Mouse (Mus musculus): ENCODE results near the gene Zfp358. TPM values are rescaled to one million over a fixed set of nuclear protein-coding genes. Genes with fewer than 3 reads are reported as not detected.
A peak's percentile ranks its signal among the peaks of the same experiment; 100 is the strongest.

Gene Zfp358
- total RNA-seq, 2 experiments from 2014 or later, result 27.7 to 29.0 TPM

DNA sequence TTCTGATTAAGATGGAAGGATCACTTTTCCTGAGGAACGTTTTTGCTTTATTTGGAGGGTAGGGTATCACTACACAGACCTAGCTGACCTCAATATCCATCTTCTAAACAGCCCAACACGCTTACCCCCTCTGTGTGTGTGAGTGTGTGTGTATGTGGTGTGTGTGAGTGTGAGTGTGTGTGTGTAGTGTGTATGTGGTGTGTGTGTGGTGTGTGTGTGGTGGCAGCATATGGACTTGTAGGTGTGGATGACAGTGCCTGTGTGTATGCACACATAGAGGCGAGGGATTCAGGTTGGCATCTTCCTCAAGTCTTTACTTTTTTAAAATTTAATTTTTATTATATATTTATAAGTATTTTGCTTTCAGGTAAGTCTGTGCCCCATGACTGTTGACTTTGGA is 5.6 kb downstream of the Zfp358 start:
- no peak for DNase-seq (ENCODE audit: low spot score in 2 of 2)

DNA sequence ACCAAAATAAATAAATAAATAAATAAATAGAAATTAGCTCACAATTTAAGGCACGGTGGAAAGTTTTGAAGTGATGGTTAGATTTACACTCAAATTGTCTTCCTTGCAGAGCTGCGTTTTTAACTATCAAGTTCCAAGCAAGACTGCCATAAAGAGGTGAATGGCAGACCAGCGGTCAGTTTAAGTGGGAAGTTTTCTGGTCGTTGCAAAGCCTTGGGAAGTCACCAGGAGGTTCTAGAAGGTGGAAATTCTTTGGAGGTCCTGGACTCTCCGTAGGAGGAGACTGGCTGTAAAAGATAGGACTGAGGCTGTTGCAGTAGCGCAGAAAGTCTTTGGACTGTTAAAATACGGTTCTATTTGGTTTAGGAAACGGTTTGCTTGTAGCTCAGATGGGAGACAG is 6.8 kb downstream of the Zfp358 start:
- no peak for DNase-seq (ENCODE audit: low spot score in 2 of 2)

DNA sequence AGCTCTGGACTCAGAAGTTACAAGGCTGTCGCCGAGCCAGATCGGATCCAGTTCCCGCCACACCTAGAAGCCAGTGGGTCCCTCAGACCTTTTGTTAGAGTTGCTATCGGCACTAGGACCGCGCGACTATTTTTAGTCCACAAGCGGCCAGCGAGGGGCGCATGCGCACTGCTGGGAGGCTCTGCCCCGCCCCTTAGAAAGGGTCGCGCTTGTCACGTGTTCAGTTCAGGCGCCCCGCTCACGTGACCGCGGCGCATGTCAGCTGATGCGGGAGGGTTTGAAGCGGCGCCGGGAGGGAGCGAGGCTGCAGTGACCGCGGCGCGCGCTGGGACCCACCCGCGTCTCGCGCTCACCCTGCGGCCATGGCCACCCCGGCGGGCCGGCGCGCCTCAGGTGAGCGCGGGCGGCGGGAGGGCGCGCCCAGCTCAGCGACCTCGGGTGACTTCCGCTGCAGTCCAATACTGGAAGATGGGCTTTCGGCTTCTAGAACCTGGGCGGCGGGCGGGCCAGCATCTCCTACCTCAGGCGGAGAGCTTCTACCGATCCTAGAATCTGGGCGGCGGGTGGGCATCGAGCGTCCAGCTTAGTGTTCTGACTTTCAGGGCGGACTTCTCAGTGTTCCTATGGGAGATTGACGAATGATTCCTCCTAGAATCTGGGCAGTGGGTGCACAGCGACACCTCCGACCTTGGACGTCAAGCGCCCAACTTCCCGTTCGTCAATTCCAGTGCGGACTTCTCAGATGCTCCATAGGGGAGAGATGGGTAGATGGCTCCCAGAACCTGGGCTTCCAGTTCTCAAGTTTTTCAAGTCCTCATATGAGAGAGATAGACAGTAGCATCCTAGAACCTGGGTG is 7.5 kb downstream of the Zfp358 start, which contains the start of gene Mcoln1:
Gene Mcoln1 (plus strand): TSS at position 223 of the 856 bp plus-strand sequence.
- peak; percentile 97 to 99 for DNase-seq (ENCODE audit: low spot score in 2 of 2)

DNA sequence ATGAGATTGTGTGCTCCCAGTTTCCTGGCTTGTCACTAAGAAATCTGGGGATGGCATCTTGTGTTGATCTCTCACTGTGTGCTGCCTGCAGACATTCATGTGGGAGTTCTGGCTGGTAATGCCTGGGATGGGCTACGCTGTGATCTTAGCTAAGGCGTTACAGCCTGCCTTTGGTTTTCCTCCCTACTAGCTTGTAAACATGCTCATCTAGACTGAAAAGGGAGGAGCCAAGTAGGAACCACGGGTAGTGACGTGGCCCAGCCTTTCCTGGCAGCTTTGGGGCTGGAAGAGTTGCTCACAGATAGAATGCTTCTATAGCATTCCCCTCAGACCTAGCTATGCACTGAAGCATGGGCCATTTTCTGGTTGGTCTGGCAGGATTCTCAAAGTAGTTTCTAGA is 9.3 kb downstream of the Zfp358 start:
- DNase-seq (ENCODE audit: low spot score in 2 of 2), result no peak

DNA sequence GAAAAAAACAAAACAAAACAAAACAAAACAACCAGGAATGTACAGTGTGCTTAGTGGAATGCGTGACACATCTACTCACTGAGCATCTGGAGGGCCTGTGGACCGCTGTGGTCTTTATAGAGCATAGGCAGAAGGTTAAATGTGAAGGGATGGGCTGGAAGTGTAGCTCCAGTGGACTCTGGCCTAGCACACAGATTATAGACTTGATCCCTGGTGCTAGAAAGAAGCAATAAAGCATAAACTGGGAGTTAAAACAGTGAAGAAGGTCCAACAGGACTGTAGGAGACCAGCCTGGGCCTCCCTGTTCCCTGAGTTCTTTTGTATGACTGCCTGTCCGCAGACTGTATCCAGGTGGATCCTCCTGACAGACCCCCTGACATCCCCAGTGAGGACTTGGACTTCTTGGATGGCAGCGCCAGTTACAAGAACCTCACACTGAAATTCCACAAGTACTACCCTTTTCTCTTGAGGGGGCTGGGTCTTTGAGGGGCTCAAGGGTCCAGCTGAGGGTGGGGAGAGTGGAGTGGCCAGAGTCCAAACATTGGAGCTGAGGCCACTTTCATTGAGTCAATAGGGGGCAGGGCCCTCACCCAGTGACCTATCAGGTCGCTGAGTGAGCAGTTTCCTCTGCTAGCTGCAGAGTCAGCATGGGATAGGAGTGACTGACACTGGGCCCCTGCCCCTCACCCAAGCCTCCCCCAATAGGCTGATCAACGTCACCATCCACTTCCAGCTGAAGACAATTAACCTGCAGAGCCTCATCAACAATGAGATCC is 15.2 kb downstream of the Zfp358 start:
- DNase-seq (ENCODE audit: low spot score in 2 of 2), result no peak

DNA sequence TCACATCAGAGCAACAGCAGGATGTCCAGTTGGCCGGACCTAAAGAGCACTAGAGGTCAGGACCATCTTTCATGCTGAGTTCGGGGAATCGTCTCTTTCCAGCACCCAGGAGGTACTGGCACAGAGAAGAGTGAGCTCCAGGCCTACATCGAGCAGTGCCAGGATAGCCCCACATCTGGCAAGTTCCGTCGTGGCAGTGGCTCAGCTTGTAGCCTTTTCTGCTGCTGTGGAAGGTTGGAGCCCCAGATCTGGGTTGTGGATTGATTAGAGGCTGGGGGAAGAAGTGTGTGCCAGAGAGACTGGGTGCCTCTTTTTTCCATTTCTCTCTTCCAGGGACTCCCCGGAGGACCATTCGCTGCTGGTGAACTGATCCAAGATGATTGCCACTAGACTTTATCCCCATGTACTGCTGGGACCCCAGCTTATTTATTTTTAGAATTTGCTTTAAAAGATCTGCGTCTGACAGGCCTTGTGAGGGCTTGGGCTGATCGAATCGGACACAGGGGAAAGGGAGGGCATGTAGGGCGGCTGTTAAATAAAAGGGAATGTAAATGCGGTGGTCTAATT is 21.8 kb downstream of the Zfp358 start:
- no peak for DNase-seq (ENCODE audit: low spot score in 2 of 2)

DNA sequence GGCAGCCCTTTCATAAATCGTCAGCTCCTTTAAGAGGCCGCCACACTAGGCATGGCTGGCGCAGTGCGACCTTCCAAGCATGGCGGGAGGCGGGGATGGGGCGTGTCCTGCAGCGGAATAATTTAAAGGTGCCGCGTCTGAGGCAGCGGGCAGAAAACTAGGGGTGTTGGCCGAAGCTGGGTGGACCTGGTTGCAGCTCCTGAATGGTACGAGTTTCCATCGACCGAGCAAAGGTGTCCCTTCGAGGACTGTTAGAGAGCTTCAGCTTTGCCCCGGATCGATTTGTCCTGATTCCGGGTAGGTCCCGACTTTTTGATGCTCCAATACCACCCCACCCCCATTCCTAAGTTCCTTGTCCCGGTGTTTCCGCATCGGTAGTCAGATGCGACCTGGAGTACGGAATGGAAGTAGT is 22.3 kb downstream of the Zfp358 start, which contains the start of gene Pnpla6:
Gene Pnpla6 (plus strand): TSS at position 125 of the 412 bp plus-strand sequence.
- peak; percentile 84 to 89 for DNase-seq (ENCODE audit: low spot score in 2 of 2)

DNA sequence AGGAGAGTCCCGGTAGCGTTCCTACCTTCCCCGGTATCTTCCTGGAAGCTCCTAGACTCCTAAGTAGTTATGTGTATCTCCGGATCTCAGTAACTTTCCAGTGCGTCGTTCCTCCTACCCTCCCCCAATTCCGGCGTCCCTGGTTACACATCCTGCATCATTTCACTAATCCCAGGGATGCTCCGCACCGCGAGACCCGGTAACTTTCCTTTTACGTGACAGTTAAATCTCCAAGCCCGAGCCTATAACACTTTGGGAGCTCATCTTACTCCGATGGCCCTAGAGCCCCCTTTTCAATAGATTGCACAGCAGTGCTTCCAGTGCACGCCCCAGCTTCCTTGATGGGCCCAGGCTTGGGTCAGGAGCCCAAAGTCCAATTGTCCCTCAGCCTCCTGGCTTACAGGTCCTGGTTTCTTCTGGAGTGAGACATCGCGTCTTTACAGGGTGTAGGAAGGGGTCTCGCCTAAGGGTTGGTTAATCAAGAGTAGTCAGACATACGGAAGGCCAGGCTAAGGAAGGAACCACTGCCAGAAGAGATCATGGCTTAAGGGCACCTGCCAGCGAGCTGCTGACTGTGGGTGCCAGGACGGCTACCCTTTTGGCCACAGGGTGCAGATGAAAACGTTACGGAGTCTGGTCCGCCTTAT is 23.0 kb downstream of the Zfp358 start:
- DNase-seq (ENCODE audit: low spot score in 2 of 2), result peak; percentile 44 to 56

DNA sequence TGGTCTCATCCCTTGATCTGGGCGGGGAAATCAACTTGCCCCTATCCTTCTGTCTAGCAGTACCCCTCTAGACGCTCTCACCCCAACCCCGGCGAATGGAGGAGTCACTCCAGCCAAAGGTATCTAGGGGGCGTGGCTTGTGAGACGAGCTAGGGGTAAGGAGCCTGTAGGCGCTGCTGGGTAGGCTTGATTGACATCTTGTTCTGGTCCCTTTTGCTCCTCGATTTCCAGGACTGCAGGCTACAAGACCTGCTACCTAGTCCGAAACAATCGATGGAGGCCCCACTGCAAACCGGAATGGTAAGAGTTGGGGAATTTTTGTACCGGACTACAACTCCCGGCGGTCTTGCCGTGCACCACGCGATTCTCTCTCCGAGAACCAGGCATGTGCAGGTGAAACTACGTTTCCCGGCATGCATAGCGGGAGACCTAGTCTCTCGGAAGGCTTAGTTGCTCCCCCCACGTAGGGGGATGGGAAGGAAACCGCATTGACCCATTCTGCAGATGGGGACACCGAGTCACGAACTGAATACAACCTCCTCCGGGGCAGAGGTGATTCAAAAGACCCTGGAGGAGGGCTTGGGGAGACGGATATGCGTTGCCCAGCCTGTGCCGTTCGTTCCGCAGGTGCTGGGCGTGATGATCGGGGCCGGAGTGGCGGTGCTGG is 23.6 kb downstream of the Zfp358 start:
- DNase-seq (ENCODE audit: low spot score in 2 of 2), result peak; percentile 92 to 95

DNA sequence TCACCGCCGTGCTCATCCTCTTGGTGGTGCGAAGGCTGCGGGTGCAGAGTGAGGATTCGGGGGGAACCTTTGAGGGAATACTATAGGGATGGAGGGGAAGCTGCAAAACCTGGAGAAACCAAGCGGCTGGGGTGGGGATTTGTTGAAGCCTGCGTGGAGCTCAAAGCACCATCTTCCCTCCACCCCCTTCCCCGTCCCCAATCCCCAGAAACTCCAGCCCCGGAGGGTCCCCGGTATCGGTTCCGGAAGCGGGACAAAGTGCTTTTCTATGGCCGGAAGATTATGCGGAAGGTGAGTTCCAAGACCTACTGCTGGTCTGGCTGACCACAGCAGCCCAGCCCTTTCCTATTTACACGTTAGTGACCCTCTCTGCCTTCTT is 24.2 kb downstream of the Zfp358 start:
- no peak for DNase-seq (ENCODE audit: low spot score in 2 of 2)

DNA sequence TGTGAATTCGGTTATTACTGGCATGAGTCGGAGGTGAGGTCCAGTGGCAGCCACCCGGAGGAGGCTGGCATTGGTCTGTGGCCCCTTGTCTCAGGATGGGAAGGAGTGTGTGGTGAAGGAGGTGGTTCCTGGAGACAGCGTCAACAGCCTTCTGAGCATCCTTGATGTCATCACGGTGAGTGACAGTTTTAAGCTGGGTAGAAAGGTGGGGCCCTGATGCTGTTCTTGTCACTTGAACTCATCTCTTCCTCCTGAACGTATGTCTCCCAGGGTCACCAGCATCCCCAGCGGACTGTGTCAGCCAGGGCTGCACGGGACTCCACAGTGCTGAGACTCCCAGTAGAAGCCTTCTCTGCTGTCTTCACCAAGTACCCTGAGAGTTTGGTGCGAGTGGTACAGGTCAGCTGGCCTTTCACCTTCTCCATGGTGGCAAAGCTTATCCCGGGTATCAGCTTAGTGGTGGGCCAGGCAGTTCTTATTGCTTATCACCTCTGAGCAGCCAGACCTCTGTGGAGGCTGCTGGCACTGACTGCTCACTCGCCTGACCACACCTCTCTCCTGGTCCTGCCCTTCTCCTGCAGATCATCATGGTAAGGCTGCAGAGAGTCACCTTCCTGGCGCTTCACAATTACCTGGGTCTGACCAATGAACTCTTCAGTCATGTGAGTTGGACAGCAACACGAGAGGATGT is 29.2 kb downstream of the Zfp358 start:
- DNase-seq (ENCODE audit: low spot score in 2 of 2), result no peak

DNA sequence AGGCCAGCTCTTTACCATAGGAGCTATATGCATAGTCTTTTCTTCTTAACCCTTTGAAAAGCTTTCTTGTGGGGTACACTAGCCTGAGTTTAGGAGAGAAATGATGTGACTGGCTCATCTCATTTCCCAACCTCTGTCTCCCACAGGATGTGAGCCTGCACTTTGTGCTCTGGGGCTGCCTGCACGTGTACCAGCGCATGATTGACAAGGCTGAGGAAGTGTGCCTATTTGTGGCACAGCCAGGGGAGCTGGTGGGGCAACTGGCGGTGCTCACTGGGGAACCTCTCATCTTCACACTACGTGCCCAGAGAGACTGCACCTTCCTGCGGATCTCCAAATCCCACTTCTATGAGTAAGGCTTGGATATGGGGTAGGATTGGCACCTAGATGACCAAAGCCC is 37.9 kb downstream of the Zfp358 start:
- DNase-seq (ENCODE audit: low spot score in 2 of 2), result no peak

DNA sequence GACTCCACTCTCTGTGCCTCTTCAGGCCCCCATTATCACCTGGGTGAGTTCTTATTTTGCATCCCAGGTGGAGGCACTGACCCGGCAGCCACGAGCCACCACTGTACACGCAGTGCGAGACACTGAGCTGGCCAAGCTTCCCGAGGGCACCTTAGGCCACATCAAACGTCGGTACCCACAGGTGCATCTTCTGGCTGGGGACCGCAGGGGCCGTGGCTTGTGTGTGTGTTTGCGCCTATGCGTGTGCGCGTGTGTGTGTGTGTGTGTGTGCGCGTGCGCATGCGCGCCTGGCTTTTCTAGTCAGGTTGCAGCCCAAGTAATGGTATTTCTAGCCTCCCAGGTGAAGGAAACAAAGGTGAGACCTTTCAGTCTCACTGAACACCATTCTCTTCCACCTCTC is 39.0 kb downstream of the Zfp358 start:
- DNase-seq (ENCODE audit: low spot score in 2 of 2), result no peak

DNA sequence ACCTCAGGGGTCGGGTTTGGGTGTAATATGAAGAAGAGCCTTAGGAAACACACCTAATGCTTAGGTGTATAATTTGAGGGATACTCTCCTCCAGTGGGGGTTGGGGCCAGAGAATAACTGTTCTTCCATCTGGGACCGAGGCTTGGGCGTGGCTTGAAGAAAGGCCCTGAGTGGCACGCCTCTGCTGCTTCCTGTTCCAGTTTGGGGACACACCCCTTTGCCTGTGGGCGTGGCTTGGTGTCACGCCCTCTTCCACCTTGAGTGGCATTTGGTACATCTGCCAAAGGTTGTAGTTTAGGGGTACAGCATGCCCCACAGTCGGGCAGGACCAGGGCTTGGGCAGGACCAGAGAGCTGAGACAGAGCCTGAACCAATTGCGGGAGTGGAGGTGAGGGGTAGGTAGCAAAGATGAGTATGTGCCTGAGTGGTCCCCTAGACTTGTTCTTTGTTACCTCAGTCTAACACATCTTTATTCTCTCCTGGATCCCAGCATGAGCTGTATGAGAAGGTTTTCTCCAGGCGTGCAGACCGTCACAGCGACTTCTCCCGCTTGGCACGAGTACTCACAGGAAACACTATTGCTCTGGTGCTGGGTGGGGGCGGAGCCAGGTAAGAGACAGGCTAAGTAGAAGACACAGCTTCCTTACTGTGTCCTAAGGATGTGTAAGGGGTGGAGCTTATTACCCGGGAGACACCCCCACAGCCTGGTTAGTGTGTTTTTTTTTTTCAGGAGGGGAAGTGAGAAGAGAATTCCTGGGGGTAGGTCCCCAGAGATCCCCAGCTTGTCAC is 43.3 kb downstream of the Zfp358 start:
- DNase-seq (ENCODE audit: low spot score in 2 of 2), result no peak

DNA sequence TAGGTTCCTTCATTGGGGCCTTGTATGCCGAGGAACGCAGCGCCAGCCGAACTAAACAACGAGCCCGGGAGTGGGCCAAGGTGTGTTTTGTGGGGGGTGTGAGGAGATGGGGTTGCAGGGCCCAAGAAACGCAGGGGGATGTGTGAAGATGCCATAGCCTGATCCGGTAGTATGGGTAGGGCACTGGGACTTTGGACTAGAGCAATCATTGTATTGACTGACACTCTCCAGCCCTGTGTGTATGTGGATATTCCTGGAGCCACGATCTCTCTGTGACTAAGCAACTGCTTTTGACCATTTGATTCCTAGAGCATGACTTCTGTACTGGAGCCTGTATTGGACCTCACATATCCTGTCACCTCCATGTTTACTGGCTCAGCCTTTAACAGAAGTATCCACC is 44.0 kb downstream of the Zfp358 start:
- DNase-seq (ENCODE audit: low spot score in 2 of 2), result no peak

DNA sequence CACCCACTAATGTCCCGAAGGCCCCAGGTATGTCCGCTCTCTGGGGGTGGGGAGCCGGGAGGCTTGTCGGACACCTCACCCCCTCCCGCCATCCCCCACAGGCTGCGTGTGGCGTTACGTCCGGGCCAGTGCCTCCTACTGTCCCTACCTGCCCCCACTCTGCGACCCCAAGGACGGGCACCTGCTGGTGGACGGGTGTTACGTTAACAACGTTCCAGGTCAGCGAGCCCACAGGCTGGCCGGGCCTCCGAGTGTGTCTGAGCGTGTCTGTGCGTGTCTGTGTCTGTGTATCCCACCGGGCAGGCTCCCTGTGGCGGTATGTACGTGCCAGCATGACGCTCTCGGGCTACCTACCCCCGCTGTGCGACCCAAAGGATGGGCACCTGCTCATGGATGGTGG is 44.7 kb downstream of the Zfp358 start:
- no peak for DNase-seq (ENCODE audit: low spot score in 2 of 2)

DNA sequence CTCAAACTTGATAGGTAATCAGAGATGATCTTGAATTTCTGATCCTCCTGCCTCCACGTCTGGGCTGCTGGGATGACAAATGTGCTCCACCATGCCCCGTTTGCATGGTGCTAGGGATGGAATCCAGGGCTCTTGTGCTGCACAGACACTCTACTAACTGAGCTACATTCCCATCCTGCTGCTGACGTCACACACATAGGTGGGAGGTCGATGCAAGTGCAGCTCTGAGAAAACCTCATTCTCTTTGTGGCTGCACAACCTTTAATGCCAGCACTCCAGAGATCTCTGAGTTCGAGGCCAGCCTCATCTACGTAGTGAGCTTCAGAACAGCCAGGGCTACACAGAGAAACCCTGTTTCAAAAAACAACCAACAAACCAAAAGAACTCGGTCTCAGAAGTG is 46.2 kb downstream of the Zfp358 start:
- no peak for DNase-seq (ENCODE audit: low spot score in 2 of 2)

DNA sequence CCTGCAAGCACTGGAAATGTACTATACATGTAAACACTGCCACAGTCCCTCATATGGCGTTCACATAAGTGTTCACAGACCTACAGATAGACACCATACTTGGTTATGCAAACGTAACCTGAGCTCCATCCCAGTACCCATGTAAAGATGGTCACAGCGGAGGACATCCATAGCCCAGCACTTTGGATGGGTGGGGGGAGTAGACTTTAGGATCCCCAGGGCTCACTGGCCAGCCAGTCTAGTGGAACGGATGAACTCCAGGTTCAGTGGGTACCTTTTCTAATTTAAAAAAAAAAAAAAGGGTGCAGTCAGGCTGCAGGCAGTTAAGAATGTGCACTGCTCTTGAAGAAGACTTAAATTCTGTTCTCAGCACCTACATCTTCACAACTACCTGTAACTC is 47.1 kb downstream of the Zfp358 start:
- no peak for DNase-seq (ENCODE audit: low spot score in 2 of 2)

DNA sequence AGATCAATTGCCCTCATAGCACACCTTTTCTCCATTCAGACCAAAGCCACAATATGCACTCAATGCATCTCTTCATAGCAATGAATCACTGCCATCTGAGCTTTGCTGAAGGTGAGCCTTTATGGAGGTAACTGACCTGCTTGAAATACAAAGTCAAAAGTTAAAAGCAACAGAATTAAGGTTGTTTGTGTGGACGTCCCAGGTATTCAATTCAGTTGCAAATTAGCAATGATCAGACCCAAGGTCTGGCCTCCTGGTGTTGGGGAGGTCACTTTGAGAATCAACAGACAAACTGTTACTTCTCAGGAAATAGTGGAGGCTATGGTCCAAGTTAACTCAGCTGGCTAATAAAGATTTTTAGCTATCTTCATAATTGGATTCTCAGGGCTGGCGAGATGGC is 53.6 kb downstream of the Zfp358 start:
- no peak for DNase-seq (ENCODE audit: low spot score in 2 of 2)

Data from layer of hippocampus, postnatal 10 days (tissue).